Mouse (Mus musculus): ENCODE measurements at regions not wholly inside any gene's neighbourhood (a gene's known extent, or its start where the extent isn't known, plus 50 kb on each side); places are given as distances from the start of the nearest gene placed in this dataset.
A peak's percentile ranks its signal among the peaks of the same experiment; 100 is the strongest.

DNA sequence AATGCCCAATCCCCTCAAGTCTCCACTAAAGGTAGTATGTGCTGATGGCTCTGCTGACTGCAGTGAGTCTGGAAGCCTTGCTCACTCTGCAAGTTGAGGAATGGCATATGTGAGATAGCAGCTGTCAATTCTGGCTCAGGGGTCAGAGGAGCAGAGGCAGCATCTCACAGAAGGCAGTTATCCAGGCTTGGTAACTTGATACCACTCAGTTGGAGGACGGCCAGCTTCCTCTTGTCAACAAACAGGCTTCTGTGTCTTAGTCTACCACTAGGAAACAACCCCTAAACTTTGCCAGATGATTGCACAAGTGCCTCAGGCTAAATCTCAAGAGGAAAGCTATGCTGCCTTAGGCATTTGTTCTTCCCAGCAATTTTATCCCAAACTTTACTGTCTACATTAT lies 55.7 kb upstream of the Gabre start:
- peak in 1 of 2 experiments; percentile 24 for DNase-seq

DNA sequence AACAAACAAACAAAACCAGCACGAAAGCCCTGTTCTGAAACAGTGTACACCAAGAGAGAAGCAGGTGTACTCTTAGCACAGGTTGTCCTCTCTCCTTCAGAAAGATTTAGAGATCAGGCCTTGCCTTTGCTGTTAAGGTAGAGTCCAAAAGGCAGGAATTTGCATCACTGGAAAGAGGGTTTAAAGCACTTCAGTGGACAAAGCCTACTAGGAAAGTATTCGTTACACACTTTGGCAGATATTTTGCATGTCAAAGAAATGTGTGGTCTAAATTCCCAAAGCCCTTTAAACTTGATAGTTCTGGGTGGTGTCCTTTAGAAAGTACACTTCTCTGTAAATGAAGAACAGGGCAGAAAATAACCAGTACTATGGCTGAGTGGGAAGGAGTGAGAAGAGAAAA lies 54.2 kb upstream of the Gabre start:
- no peak for DNase-seq
